Mouse (Mus musculus) lung, embryonic 15.5 days (tissue): ENCODE results near the gene Arfrp1. TPM values are rescaled to one million over a fixed set of nuclear protein-coding genes. Genes with fewer than 3 reads are reported as not detected.
A peak's percentile ranks its signal among the peaks of the same experiment; 100 is the strongest.

Experiments
- ATAC-seq: fragments of 200-750 bp; cut with Nextera tagmentation; 2 replicates; pipeline ENCODE4 v1.8.0; 2017; ENCODE audit warnings: moderate number of reproducible peaks, borderline replicate concordance; ENCODE audit not compliant: low FRiP score, low TSS enrichment; ENCODE audit errors: extremely low read depth
- H3K27ac ChIP-seq: fragments of 300-500 bp; sonication (generic); 2 replicates; pipeline ENCODE4 v1.5.1; 2015; ENCODE audit warnings: moderate library complexity, mild to moderate bottlenecking, inconsistent platforms
- H3K27me3 ChIP-seq: fragments of 300-500 bp; sonication (generic); 2 replicates; pipeline ENCODE4 v1.6.1; 2015; ENCODE audit warnings: inconsistent platforms
- H3K36me3 ChIP-seq: fragments of 300-500 bp; sonication (generic); 2 replicates; pipeline ENCODE4 v1.6.1; 2015; ENCODE audit warnings: inconsistent platforms
- H3K4me1 ChIP-seq: fragments of 300-500 bp; sonication (generic); 2 replicates; pipeline ENCODE4 v1.6.1; 2015; ENCODE audit warnings: inconsistent platforms
- H3K4me2 ChIP-seq: fragments of 300-500 bp; sonication (generic); 2 replicates; pipeline ENCODE4 v1.6.1; 2015; ENCODE audit warnings: inconsistent platforms, mild to moderate bottlenecking, moderate library complexity
- H3K4me3 ChIP-seq: fragments of 300-500 bp; sonication (generic); 2 replicates; pipeline ENCODE4 v1.5.1; 2015; ENCODE audit warnings: mild to moderate bottlenecking, inconsistent platforms
- H3K9ac ChIP-seq: fragments of 300-500 bp; sonication (generic); 2 replicates; pipeline ENCODE4 v1.6.1; 2015; ENCODE audit warnings: inconsistent platforms
- H3K9me3 ChIP-seq: fragments of 300-500 bp; sonication (generic); 2 replicates; pipeline ENCODE4 v1.6.1; 2016; ENCODE audit warnings: inconsistent platforms
- WGBS: fragments of 180-500 bp; shearing (Covaris S2); methylation state at CpG from one replicate; pipeline ENCODE4 v1.1.7; 2015; 5-methylcytosine and 5-hydroxymethylcytosine counted together
- polyA plus RNA-seq: library from polyadenylated mRNA; unstranded; fragments of >200 nt; fragmentation: Nextera tagmentation; extraction: Ambion mirVana; gene quantifications from 2 replicates; pipeline ENCODE4 v1.2.1, GENCODE M21; 2015

Arfrp1 gene
- polyA plus RNA-seq, 1 experiment from 2014 or later: 66.7 TPM

- peak; percentile 88 for ATAC-seq
- Histone ChIP-seq H3K4me1 (peaks cover 11% of the 10 kb centered on the region), H3K36me3 (peaks cover 26% of the 10 kb centered on the region), H3K9me3 (no peaks in the 10 kb centered on the region), H3K27ac (peak within 1 kb of the TSS; percentile 85), H3K4me2 (peak within 1 kb of the TSS; percentile 84), H3K9ac (peak within 1 kb of the TSS; percentile 61), H3K4me3 (peak within 1 kb of the TSS; percentile 71), H3K27me3 (peaks cover 20% of the 10 kb centered on the region)
- 4% methylated on average over 40 of the region's 40 CpGs for WGBS
Measured at GRCm38 (mm10) chr2:181319248-181320102, 45.7 kb downstream of the Arfrp1 start, which contains the start of gene Rtel1. Rtel1 (plus strand) TSS chr2:181319739.

- peak; percentile 74; the same call in 1 of the 2 replicates for ATAC-seq
- Histone ChIP-seq H3K9me3 (no peaks in the 10 kb centered on the region), H3K9ac (no peak within 1 kb of the TSS), H3K4me2 (peak within 1 kb of the TSS; percentile 33; the same call in 1 of the 2 replicates), H3K27me3 (peaks cover 48% of the 10 kb centered on the region), H3K27ac (no peak within 1 kb of the TSS), H3K4me1 (peaks cover 4% of the 10 kb centered on the region; the same call in 1 of the 2 replicates), H3K36me3 (no peaks in the 10 kb centered on the region), H3K4me3 (0 out of 2 replicates have a peak within 1 kb of the TSS, but pooled peaks have one; percentile 4)
- 4% methylated on average over 20 of the region's 23 CpGs for WGBS
Measured at GRCm38 (mm10) chr2:181314080-181314810, 51.0 kb downstream of the Arfrp1 start, which contains the start of gene Stmn3. Stmn3 (minus strand) TSS chr2:181314500.

- Histone ChIP-seq H3K27me3 (peaks cover 48% of the 10 kb centered on the region), H3K4me1 (peaks cover 4% of the 10 kb centered on the region; the same call in 1 of the 2 replicates), H3K36me3 (no peaks in the 10 kb centered on the region), H3K9me3 (no peaks in the 10 kb centered on the region), H3K27ac (no peak overlapping the region), H3K9ac (no peak overlapping the region), H3K4me3 (0 out of 2 replicates have a peak overlapping the region, but pooled peaks have one; percentile 4), H3K4me2 (peak overlapping the region; percentile 33; the same call in 1 of the 2 replicates)
- peak; percentile 23; the same call in 1 of the 2 replicates for ATAC-seq
- 4% methylated on average over 35 of the region's 35 CpGs for WGBS
Measured at GRCm38 (mm10) chr2:181313344-181314079, 51.7 kb downstream of the Arfrp1 start.

- H3K36me3 ChIP-seq: no peaks in the 10 kb centered on the region
- peaks cover 4% of the 10 kb centered on the region; the same call in 1 of the 2 replicates for H3K4me1 ChIP-seq
- no peak for ATAC-seq
- H3K9ac ChIP-seq: no peak overlapping the region
- WGBS: 12% methylated on average over 5 of the region's 5 CpGs
- H3K27ac ChIP-seq: no peak overlapping the region
- peaks cover 48% of the 10 kb centered on the region for H3K27me3 ChIP-seq
- H3K4me3 ChIP-seq: no peak overlapping the region
- H3K4me2 ChIP-seq: no peak overlapping the region
- H3K9me3 ChIP-seq: no peaks in the 10 kb centered on the region
Measured at GRCm38 (mm10) chr2:181313006-181313343, 52.2 kb downstream of the Arfrp1 start.

- Histone ChIP-seq H3K36me3 (no peaks in the 10 kb centered on the region), H3K9ac (no peak overlapping the region), H3K27me3 (peaks cover 54% of the 10 kb centered on the region), H3K4me2 (no peak overlapping the region), H3K4me1 (peaks cover 4% of the 10 kb centered on the region; the same call in 1 of the 2 replicates), H3K27ac (no peak overlapping the region), H3K9me3 (no peaks in the 10 kb centered on the region), H3K4me3 (no peak overlapping the region)
- WGBS: 62% methylated on average over 3 of the region's 3 CpGs
- ATAC-seq: no peak
Measured at GRCm38 (mm10) chr2:181312435-181312834, 52.8 kb downstream of the Arfrp1 start.

Other genes with a start within 250 kb of the Arfrp1 start
- 0.14 and 0.29 TPM in 2 replicates for gene Kcnq2, start 230.1 kb downstream of the Arfrp1 start, polyA plus RNA-seq
- gene Eef1a2, start 208.4 kb downstream of the Arfrp1 start, polyA plus RNA-seq: 0.31 and 0.54 TPM in 2 replicates
- gene Ppdpf, start 178.2 kb downstream of the Arfrp1 start, polyA plus RNA-seq: 317 and 334 TPM in 2 replicates
- gene Ptk6, start 162.6 kb downstream of the Arfrp1 start, polyA plus RNA-seq: 0.05 TPM in 2 replicates
- 0.29 and 0.31 TPM in 2 replicates for gene Srms, start 152.2 kb downstream of the Arfrp1 start, polyA plus RNA-seq
- gene Fndc11, start 145.4 kb downstream of the Arfrp1 start, polyA plus RNA-seq: 0.25 and 0.32 TPM in 2 replicates
- 2.6 and 3.1 TPM in 2 replicates for gene Helz2, start 123.4 kb downstream of the Arfrp1 start, polyA plus RNA-seq
- gene Gmeb2, start 77.4 kb downstream of the Arfrp1 start, polyA plus RNA-seq: 14.9 and 15.7 TPM in 2 replicates
- 3.0 and 7.7 TPM in 2 replicates for gene Stmn3, start 50.9 kb downstream of the Arfrp1 start, polyA plus RNA-seq
- 51.2 and 52.7 TPM in 2 replicates for gene Rtel1, start 45.7 kb downstream of the Arfrp1 start, polyA plus RNA-seq
- 39.0 and 40.7 TPM in 2 replicates for gene Zgpat, start 476 bp downstream of the Arfrp1 start, polyA plus RNA-seq
- 20.8 and 21.9 TPM in 2 replicates for gene Lime1, start 14.7 kb upstream of the Arfrp1 start, polyA plus RNA-seq
- 12.5 and 14.6 TPM in 2 replicates for gene Zbtb46, start 94.0 kb upstream of the Arfrp1 start, polyA plus RNA-seq
- gene Abhd16b, start 127.8 kb upstream of the Arfrp1 start, polyA plus RNA-seq: 0.24 and 0.26 TPM in 2 replicates
- gene Tpd52l2, start 131.7 kb upstream of the Arfrp1 start, polyA plus RNA-seq: 155 and 160 TPM in 2 replicates
- 84.8 and 87.4 TPM in 2 replicates for gene Dnajc5, start 155.1 kb upstream of the Arfrp1 start, polyA plus RNA-seq
- 41.4 and 51.2 TPM in 2 replicates for gene Uckl1, start 219.5 kb upstream of the Arfrp1 start, polyA plus RNA-seq
- 60.8 and 61.9 TPM in 2 replicates for gene Prpf6, start 226.5 kb upstream of the Arfrp1 start, polyA plus RNA-seq
- 48.2 and 52.3 TPM in 2 replicates for gene Zfp512b, start 227.4 kb upstream of the Arfrp1 start, polyA plus RNA-seq
- gene Samd10, start 233.8 kb upstream of the Arfrp1 start, polyA plus RNA-seq: 29.7 and 30.1 TPM in 2 replicates